Comparison of ENCODE assay signal across 8 mouse cellular contexts in the genomic region with DNA sequence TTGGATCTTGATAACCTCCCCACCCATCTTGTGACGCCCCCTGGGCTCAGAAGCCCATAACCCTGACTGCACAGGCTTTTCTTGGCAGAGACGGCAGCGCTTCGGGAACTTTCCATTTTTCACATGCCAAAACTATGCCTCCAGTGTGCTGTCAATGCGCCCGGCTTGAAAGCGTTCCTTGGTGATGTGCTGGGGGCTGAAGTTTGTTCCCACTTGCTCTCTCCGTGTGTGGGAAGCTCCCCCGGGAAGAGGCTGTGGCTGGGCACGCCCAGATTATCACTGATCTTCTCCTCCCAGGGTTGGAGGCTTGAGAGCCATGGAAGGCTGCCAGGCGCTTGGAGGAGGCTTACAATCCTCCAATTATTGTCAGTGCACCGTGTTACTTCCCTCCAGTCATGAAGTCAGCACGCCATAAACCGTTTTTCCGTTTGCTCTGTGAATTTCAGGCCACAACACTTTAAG.
DNase-seq lines count a peak whose midpoint lies in the region; ATAC-seq lines count a peak whose summit lies in the region.

No protein-coding gene starts in this region.

- no peaks in the 10 kb centered on the region for H3K36me3 ChIP-seq in hindbrain, embryonic 16.5 days (ENCODE audit: control insufficient read depth, insufficient read depth, low read length)
- no peaks in the 10 kb centered on the region for H3K36me3 ChIP-seq in midbrain, embryonic 11.5 days (ENCODE audit: control insufficient read depth, insufficient read depth, low read length)
- no peaks in the 10 kb centered on the region for H3K36me3 ChIP-seq in stomach, embryonic 16.5 days (ENCODE audit: control insufficient read depth, insufficient read depth, low read length)

- no peaks in the 10 kb centered on the region for H3K27me3 ChIP-seq in hindbrain, embryonic 16.5 days (replicated peaks; ENCODE audit: control insufficient read depth, insufficient read depth, low read length)
- H3K27me3 ChIP-seq in midbrain, embryonic 11.5 days (ENCODE audit: control insufficient read depth, insufficient read depth, low read length), result no peaks in the 10 kb centered on the region
- no peaks in the 10 kb centered on the region for H3K27me3 ChIP-seq in stomach, embryonic 16.5 days (ENCODE audit: control insufficient read depth, insufficient read depth, low read length)

- peak overlapping the region; percentile 54 for H3K9ac ChIP-seq in hindbrain, embryonic 16.5 days (ENCODE audit: low read depth, low read length)
- H3K9ac ChIP-seq in midbrain, embryonic 11.5 days (ENCODE audit: low read length), result no peak overlapping the region
- no peak overlapping the region for H3K9ac ChIP-seq in stomach, embryonic 16.5 days (ENCODE audit: low read length)

- peak overlapping the region; percentile 40 for H3K4me3 ChIP-seq in hindbrain, embryonic 16.5 days (ENCODE audit: low read length)
- peak overlapping the region; percentile 8; the same call in 1 of the 2 replicates for H3K4me3 ChIP-seq in midbrain, embryonic 11.5 days (ENCODE audit: low read depth, low read length)
- peak overlapping the region; percentile 40 for H3K4me3 ChIP-seq in stomach, embryonic 16.5 days (replicated peaks; ENCODE audit: low read length)

- peak overlapping the region; percentile 30 for H3K27ac ChIP-seq in hindbrain, embryonic 16.5 days (ENCODE audit: low read depth, low read length)
- no peak overlapping the region for H3K27ac ChIP-seq in midbrain, embryonic 11.5 days (ENCODE audit: low read depth, low read length)
- no peak overlapping the region for H3K27ac ChIP-seq in stomach, embryonic 16.5 days (ENCODE audit: low read length)

- ATAC-seq in hindbrain, embryonic 16.5 days, result peak; percentile 60
- ATAC-seq in midbrain, embryonic 11.5 days (ENCODE audit: low FRiP score), result 0 out of 2 replicates have a peak, but pooled peaks have one; percentile 4
- 0 out of 2 replicates have a peak, but pooled peaks have one; percentile 21 for ATAC-seq in stomach, embryonic 16.5 days (ENCODE audit: insufficient read depth, low FRiP score)
- no peak for ATAC-seq in inflammation-experienced regulatory T-cells, adult 6 months

- H3K4me1 ChIP-seq in hindbrain, embryonic 16.5 days (ENCODE audit: control insufficient read depth, insufficient read depth, low read depth, low read length), result peaks cover 11% of the 10 kb centered on the region
- H3K4me1 ChIP-seq in midbrain, embryonic 11.5 days (ENCODE audit: control insufficient read depth, insufficient read depth, low read length), result peaks cover 8% of the 10 kb centered on the region
- H3K4me1 ChIP-seq in stomach, embryonic 16.5 days (ENCODE audit: control insufficient read depth, insufficient read depth, low read length), result no peaks in the 10 kb centered on the region

- 13% methylated on average over 15 of the region's 15 CpGs for WGBS in hindbrain, embryonic 16.5 days
- 19% methylated on average over 15 of the region's 15 CpGs for WGBS in midbrain, embryonic 11.5 days
- WGBS in stomach, embryonic 16.5 days, result 10% methylated on average over 15 of the region's 15 CpGs

- peak overlapping the region; percentile 77 for H3K4me2 ChIP-seq in hindbrain, embryonic 16.5 days (ENCODE audit: low read length)
- H3K4me2 ChIP-seq in midbrain, embryonic 11.5 days, result peak overlapping the region; percentile 26
- H3K4me2 ChIP-seq in stomach, embryonic 16.5 days (ENCODE audit: low read depth, low read length), result peak overlapping the region; percentile 59

- intact Hi-C loops in gastrocnemius, postnatal 14 days (cut with DNase I; ENCODE audit: low total_unique reads), result no loop called here
- intact Hi-C loops in left cerebral cortex, postnatal 36 days (cut with DNase I), result loop anchor here (2.0 kb wide), 1 partner anchor 898 kb away; no protein-coding TSS in a partner anchor

- DNase-seq in adrenal gland, postnatal 14 days, result peak; percentile 40
- peak; percentile 26 to 61 for DNase-seq in cerebellum, postnatal 4 days (ENCODE audit: low spot score in 2 of 2)
- DNase-seq in gastrocnemius, postnatal 14 days, result peak; percentile 83
- DNase-seq in left cerebral cortex, postnatal 36 days (ENCODE audit: low spot score in 2 of 2), result peak; percentile 60
- peak; percentile 86 for DNase-seq in midbrain, embryonic 11.5 days (ENCODE audit: low spot score, missing footprints)

- no peaks in the 10 kb centered on the region for H3K9me3 ChIP-seq in hindbrain, embryonic 16.5 days (ENCODE audit: control insufficient read depth, low read length)
- H3K9me3 ChIP-seq in midbrain, embryonic 11.5 days (ENCODE audit: control insufficient read depth, low read length), result no peaks in the 10 kb centered on the region
- H3K9me3 ChIP-seq in stomach, embryonic 16.5 days (replicated peaks; ENCODE audit: control insufficient read depth, low read length), result no peaks in the 10 kb centered on the region

Comparison
In these comparisons a context has a peak if more than half of its experiments do, and no peak if none do; other contexts are left out.
1. H3K4me2 ChIP-seq: peak in every context shown above with its lines; median percentile 77 in hindbrain, embryonic 16.5 days; 59 in stomach, embryonic 16.5 days; 26 in midbrain, embryonic 11.5 days.